Mouse (Mus musculus): ENCODE measurements around the gene Mdm2. TPM values are rescaled to one million over a fixed set of nuclear protein-coding genes. Genes with fewer than 3 reads are reported as not detected.
"Not testable (repeated sequence)": the region's sequence is repeated elsewhere in the genome, so short reads cannot be mapped to it uniquely, and the experiment has no call there.

Mdm2 gene
- polyA plus RNA-seq, 1 experiment from 2014 or later: 64.0 TPM

- no peaks in the 10 kb centered on the region for H3K27me3 ChIP-seq
- in situ Hi-C loops (cut with MboI; ENCODE audit: low pct_unique_long_range_greater_than_20kb): no loop called here
- CTCF ChIA-PET: no interaction called here
- no peak for DNase-seq (ENCODE audit: low read depth, low spot score)
- POLR2A ChIA-PET: no interaction called here
- no peak for ATAC-seq
- TF ChIP-seq CTCF (IDR thresholded peaks at IDR 0.05): no peak
These were observed 37.2 kb upstream of the Mdm2 start for GRCm38 (mm10) chr10:117747711-117748110.

- DNase-seq (ENCODE audit: low read depth, low spot score): peak; percentile 44
- ChIA-PET CTCF (no interaction called here), POLR2A (interaction anchor here (0.5 kb wide), 1 partner anchor 29 kb away, joined by 4 read pairs; no protein-coding TSS in a partner anchor)
- ATAC-seq: peak; percentile 94
- H3K27me3 ChIP-seq: no peaks in the 10 kb centered on the region
- in situ Hi-C loops (cut with MboI; ENCODE audit: low pct_unique_long_range_greater_than_20kb): no loop called here
- no peak for TF ChIP-seq CTCF (IDR thresholded peaks at IDR 0.05)
These were observed 35.8 kb upstream of the Mdm2 start, which contains the start of gene Slc35e3 for GRCm38 (mm10) chr10:117746297-117746883. TSS of gene Slc35e3 (minus strand) at chr10:117746365.

- CTCF ChIA-PET; DNase-seq (ENCODE audit: low read depth, low spot score); in situ Hi-C loops (cut with MboI; ENCODE audit: low pct_unique_long_range_greater_than_20kb); H3K27me3 ChIP-seq; POLR2A ChIA-PET: not testable (repeated sequence)
- peak; percentile 55 for ATAC-seq
These were observed 35.2 kb upstream of the Mdm2 start for GRCm38 (mm10) chr10:117745570-117746296.

- POLR2A ChIA-PET: interaction anchor here (1.2 kb wide), 1 partner anchor 26 kb away, joined by 3 read pairs; no protein-coding TSS in a partner anchor
- in situ Hi-C loops (cut with MboI; ENCODE audit: low pct_unique_long_range_greater_than_20kb): no loop called here
- H3K27me3 ChIP-seq: no peaks in the 10 kb centered on the region
- CTCF ChIA-PET: interaction anchor here (0.8 to 1.5 kb wide), 2 partner anchors 12 to 33 kb away, joined by 3 to 4 read pairs; partner anchors contain the start of gene Mdm2
- TF ChIP-seq CTCF (IDR thresholded peaks at IDR 0.05): no peak
- ATAC-seq (no peak), DNase-seq (ENCODE audit: low read depth, low spot score) (no peak)
These were observed 33.4 kb upstream of the Mdm2 start for GRCm38 (mm10) chr10:117743917-117744316.

GRCm38 (mm10) chr10:117743182-117743581, 32.6 kb upstream of the Mdm2 start:
- POLR2A ChIA-PET: interaction anchor here (1.2 kb wide), 1 partner anchor 27 kb away, joined by 3 read pairs; no protein-coding TSS in a partner anchor
- CTCF ChIA-PET: interaction anchor here (1.5 kb wide), 1 partner anchor 32 kb away, joined by 3 read pairs; the partner anchor contains the start of gene Mdm2
- no peaks in the 10 kb centered on the region for H3K27me3 ChIP-seq
- ATAC-seq (no peak), DNase-seq (ENCODE audit: low read depth, low spot score) (no peak)
- TF ChIP-seq CTCF (IDR thresholded peaks at IDR 0.05): no peak
- in situ Hi-C loops (cut with MboI; ENCODE audit: low pct_unique_long_range_greater_than_20kb): no loop called here

- in situ Hi-C loops (cut with MboI; ENCODE audit: low pct_unique_long_range_greater_than_20kb): no loop called here
- ChIA-PET CTCF (interaction anchor here (0.9 kb wide), 1 partner anchor 628 kb away, joined by 3 read pairs; no protein-coding TSS in a partner anchor), POLR2A (no interaction called here)
- DNase-seq (ENCODE audit: low read depth, low spot score): no peak
- no peak for ATAC-seq
- no peaks in the 10 kb centered on the region for H3K27me3 ChIP-seq
- no peak for TF ChIP-seq CTCF (IDR thresholded peaks at IDR 0.05)
These were observed 32.1 kb upstream of the Mdm2 start for GRCm38 (mm10) chr10:117742618-117743017.

GRCm38 (mm10) chr10:117741698-117742475, 31.3 kb upstream of the Mdm2 start:
- ATAC-seq: no peak
- ChIA-PET CTCF (interaction anchor here (0.9 kb wide), 1 partner anchor 628 kb away, joined by 3 read pairs; no protein-coding TSS in a partner anchor), POLR2A (interaction anchor here (0.7 kb wide), 1 partner anchor 143 kb away, joined by 5 read pairs; no protein-coding TSS in a partner anchor)
- H3K27me3 ChIP-seq: no peaks in the 10 kb centered on the region
- in situ Hi-C loops (cut with MboI; ENCODE audit: low pct_unique_long_range_greater_than_20kb): no loop called here
- DNase-seq (ENCODE audit: low read depth, low spot score): no peak
- no peak for TF ChIP-seq CTCF (IDR thresholded peaks at IDR 0.05)

- H3K27me3 ChIP-seq: no peaks in the 10 kb centered on the region
- DNase-seq (ENCODE audit: low read depth, low spot score): no peak
- in situ Hi-C loops (cut with MboI; ENCODE audit: low pct_unique_long_range_greater_than_20kb): no loop called here
- ChIA-PET POLR2A (no interaction called here), CTCF (no interaction called here)
- TF ChIP-seq CTCF (IDR thresholded peaks at IDR 0.05): no peak
- no peak for ATAC-seq
These were observed 30.4 kb upstream of the Mdm2 start for GRCm38 (mm10) chr10:117740921-117741320.

GRCm38 (mm10) chr10:117740171-117740570, 29.6 kb upstream of the Mdm2 start:
- H3K27me3 ChIP-seq: no peaks in the 10 kb centered on the region
- ChIA-PET CTCF (no interaction called here), POLR2A (no interaction called here)
- DNase-seq (ENCODE audit: low read depth, low spot score) (no peak), ATAC-seq (no peak)
- in situ Hi-C loops (cut with MboI; ENCODE audit: low pct_unique_long_range_greater_than_20kb): no loop called here
- TF ChIP-seq CTCF (IDR thresholded peaks at IDR 0.05): no peak

GRCm38 (mm10) chr10:117739648-117739948, 29.0 kb upstream of the Mdm2 start:
- in situ Hi-C loops (cut with MboI; ENCODE audit: low pct_unique_long_range_greater_than_20kb): no loop called here
- no peaks in the 10 kb centered on the region for H3K27me3 ChIP-seq
- DNase-seq (ENCODE audit: low read depth, low spot score) (no peak), ATAC-seq (no peak)
- ChIA-PET CTCF (no interaction called here), POLR2A (no interaction called here)
- TF ChIP-seq CTCF (IDR thresholded peaks at IDR 0.05): no peak
